Mouse (Mus musculus): ENCODE measurements around the gene Cldn34c1. TPM values are rescaled to one million over a fixed set of nuclear protein-coding genes. Genes with fewer than 3 reads are reported as not detected.
"Not testable (repeated sequence)": the region's sequence is repeated elsewhere in the genome, so short reads cannot be mapped to it uniquely, and the experiment has no call there.

Gene Cldn34c1
- 1 to 10 TPM; 3.3 to 9.1 (median 5.3) TPM for total RNA-seq (2022)

DNA sequence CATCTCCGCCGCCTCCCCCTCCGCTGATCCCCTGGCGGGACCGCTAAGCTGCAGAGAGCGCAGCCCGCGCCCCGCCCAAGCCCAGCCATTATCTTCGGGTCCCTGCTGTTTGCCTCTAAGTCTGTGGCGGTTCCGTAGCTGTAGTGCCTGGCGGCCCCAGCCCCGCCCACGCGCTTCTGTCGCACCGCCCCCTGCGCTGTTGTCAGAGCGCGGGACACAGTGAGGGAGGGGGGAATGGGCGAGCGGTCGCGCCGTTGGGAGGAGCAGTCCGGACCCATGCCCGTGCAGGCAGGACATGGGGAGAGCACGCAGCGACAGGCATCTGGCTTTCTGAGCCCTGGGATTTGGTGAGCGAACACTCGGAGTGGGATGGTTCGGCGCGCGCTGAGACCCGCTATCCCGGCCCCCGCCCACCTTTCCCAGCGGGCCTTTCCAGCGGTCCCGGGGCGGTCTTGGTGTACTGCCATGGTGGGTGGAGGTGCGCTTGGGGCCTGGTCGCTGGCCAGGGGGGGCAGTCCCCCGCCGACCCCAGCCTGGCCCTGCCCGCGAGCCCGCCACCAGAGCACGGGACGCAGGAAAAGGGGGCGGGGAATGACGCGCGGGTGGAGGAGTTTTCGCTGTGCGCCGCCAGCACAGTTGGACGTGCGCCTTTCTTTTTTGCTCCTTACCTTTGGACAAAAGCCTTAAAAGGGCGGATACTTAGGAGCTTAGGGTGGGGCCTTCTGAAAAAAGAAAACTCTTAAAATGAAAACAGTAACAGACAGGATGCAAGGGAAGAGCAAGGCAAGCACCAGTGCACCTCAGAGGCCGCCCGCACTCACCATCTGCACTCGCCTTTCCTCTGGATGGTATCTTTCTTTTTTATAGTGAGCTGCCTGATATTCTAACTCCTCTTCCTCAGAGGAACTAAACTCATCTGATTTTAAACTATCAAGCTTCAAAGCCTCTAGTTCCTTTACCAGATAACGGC, at the start of gene Cldn34c1:
Gene Cldn34c1, plus strand, starts transcription at position 205 of the 970 bp plus-strand sequence.
- DNase-seq, result peak; percentile 83

DNA sequence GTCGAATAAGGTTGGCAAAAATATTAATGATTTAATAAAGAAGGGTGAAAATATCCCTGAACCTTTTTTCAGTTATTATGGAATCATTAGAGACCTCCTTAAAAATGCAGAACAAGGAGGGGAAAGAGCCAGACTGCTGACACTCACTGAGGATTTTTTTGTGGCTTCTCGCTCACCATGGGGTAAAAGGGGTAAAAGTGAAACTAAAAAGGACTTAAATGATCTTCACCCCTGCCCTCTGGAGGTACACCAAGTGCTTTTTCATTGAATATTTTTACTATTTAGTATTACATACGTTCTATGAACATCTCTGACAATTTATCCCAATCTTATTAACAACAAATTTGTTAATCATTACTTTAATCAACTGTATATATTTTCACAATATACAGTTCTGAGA, 15.9 kb upstream of the Cldn34c1 start:
- no peak for DNase-seq

DNA sequence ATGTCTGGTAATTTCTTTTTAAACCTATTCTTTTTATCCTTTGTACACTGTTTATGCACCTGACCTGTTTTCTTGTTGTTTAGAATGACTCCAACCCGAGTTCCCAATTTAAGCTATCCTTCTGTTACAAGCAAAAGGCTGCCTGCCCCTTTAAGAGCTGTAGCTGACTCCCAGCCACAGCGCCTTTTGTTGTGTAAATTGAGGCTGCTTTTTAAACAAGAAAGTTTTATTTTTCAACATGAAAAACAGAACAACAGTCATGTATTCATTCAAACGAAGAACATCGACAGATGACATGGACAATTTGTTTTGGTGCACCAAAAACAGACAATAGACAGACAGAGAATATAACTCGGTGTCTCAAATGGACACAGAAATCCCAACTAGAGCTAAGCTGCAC, 489 bp upstream of the Cldn34c1 start:
- not testable (repeated sequence) for DNase-seq

DNA sequence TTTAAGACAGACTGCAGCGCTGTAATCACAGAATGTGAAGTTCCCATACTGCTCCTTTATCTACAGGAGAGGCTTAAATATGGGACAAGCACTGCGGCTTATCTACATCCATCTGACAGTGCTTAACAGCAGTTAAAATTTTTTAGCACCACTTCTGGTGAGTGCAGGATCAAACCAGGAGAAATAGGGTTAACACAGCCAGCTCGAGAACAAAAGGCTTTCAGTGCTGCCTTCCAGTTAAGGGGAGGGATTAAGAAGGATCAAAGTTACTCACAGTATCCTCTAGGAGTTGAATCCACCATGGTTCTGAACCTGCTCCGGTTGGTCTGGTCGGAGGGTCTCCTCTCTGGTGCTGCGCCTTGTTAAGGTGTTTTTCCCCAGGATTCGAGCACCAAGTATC, 1.4 kb downstream of the Cldn34c1 start:
- DNase-seq, result not testable (repeated sequence)

DNA sequence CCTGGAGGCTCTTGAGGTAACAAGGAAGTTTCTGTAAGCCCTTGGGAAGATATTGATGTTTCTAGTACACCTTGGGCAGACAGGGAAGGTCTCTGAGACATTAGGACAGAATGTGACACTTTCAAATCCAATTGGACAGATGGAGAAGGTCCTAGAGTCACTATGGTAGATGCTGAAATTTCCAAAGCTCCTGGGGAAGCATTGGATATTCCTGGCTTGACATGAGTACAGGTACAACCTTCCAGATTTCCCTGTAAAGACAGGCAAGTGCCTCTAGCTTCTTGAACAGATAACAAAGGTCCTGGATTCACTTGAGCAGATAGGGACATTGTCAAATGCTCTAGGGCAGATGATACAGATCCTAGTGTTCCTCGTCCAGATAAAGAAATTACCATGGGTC, 119.1 kb downstream of the Cldn34c1 start, which contains the start of gene Srsx:
Gene Srsx, minus strand, starts transcription at position 101 of the 400 bp plus-strand sequence.
- not testable (repeated sequence) for DNase-seq

Other genes starting within 250 kb of the Cldn34c1 start
- not detected for gene Gm17521, start 73.8 kb upstream of the Cldn34c1 start, total RNA-seq (2022)
- gene Srsx, start 119.0 kb downstream of the Cldn34c1 start, total RNA-seq (2022), result not detected
- gene Gm17577, start 143.4 kb downstream of the Cldn34c1 start, total RNA-seq (2022), result not detected